Mouse (Mus musculus) limb, embryonic 12.5 days (tissue): ENCODE results near the gene Foxo4. TPM values are rescaled to one million over a fixed set of nuclear protein-coding genes. Genes with fewer than 3 reads are reported as not detected.
A peak's percentile ranks its signal among the peaks of the same experiment; 100 is the strongest.

ENCODE experiments used
- ATAC-seq: fragments of 200-750 bp; cut with Nextera tagmentation; 2 replicates; pipeline ENCODE4 v1.8.0; 2017; ENCODE audit warnings: low read depth, moderate TSS enrichment; ENCODE audit not compliant: insufficient number of reproducible peaks, insufficient read depth, low FRiP score, low TSS enrichment
- H3K27ac ChIP-seq: fragments of 300-500 bp; sonication (generic); 2 replicates; pipeline ENCODE4 v1.5.1; 2016; ENCODE audit warnings: mild to moderate bottlenecking, moderate library complexity
- H3K27me3 ChIP-seq: fragments of 300-500 bp; sonication (generic); 2 replicates; pipeline ENCODE4 v1.6.1; 2016; ENCODE audit warnings: mild to moderate bottlenecking, moderate library complexity
- H3K36me3 ChIP-seq: fragments of 300-500 bp; sonication (generic); 2 replicates; pipeline ENCODE4 v1.6.1; 2016; ENCODE audit warnings: mild to moderate bottlenecking, moderate library complexity
- H3K4me1 ChIP-seq: fragments of 300-500 bp; sonication (generic); replicated peaks from 2 replicates; pipeline ENCODE4 v1.6.1; 2016
- H3K4me2 ChIP-seq: fragments of 300-500 bp; sonication (generic); 2 replicates; pipeline ENCODE4 v1.6.1; 2016; ENCODE audit warnings: mild to moderate bottlenecking, moderate library complexity
- H3K4me3 ChIP-seq: fragments of 300-500 bp; sonication (generic); replicated peaks from 2 replicates; pipeline ENCODE4 v1.5.1; 2016; ENCODE audit warnings: mild to moderate bottlenecking
- H3K9ac ChIP-seq: fragments of 300-500 bp; sonication (generic); replicated peaks from 2 replicates; pipeline ENCODE4 v1.6.1; 2016; ENCODE audit warnings: mild to moderate bottlenecking, moderate library complexity
- H3K9me3 ChIP-seq: fragments of 300-500 bp; sonication (generic); 2 replicates; pipeline ENCODE4 v1.6.1; 2016; ENCODE audit warnings: mild to moderate bottlenecking, moderate library complexity
- WGBS: fragments of 180-500 bp; shearing (Covaris S2); methylation state at CpG from one replicate; pipeline ENCODE4 v1.1.7; 2016; 5-methylcytosine and 5-hydroxymethylcytosine counted together
- polyA plus RNA-seq: library from polyadenylated mRNA; unstranded; fragments of >200 nt; fragmentation: Nextera tagmentation; extraction: Ambion mirVana; gene quantifications from 2 replicates; pipeline ENCODE4 v1.2.1, GENCODE M21; 2016

Gene Foxo4
- polyA plus RNA-seq, 1 experiment from 2014 or later, result 6.5 TPM

DNA sequence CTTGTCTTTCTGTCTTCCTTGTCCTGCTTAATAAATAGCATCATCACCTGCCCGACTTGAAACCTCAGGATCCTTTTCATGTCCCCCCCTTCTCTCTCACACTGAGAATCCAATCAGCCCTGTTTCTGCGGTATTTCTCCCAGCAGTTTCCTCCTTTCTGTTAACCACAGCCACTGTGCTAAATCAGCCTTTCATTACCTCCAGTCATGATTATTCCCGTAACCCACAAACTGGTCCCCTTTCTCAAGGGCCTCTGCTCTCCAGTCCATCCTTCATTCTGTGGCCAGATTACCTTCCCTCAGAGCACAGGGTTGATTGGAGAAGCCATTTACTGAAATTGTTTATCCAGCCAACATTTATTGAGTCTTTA is 14.4 kb downstream of the Foxo4 start, which contains the start of gene Gm20489:
TSS of gene Gm20489 (minus strand) at position 269 of the 370 bp plus-strand sequence.
- Histone ChIP-seq H3K9ac (no peak within 1 kb of the TSS), H3K4me2 (no peak within 1 kb of the TSS), H3K27ac (no peak within 1 kb of the TSS), H3K9me3 (no peaks in the 10 kb centered on the region), H3K4me1 (peaks cover 7% of the 10 kb centered on the region; the same call in 1 of the 2 replicates), H3K27me3 (peaks cover 32% of the 10 kb centered on the region), H3K36me3 (no peaks in the 10 kb centered on the region), H3K4me3 (no peak within 1 kb of the TSS)
- WGBS, result 42% methylated on average over 3 of the region's 3 CpGs
- ATAC-seq, result no peak

DNA sequence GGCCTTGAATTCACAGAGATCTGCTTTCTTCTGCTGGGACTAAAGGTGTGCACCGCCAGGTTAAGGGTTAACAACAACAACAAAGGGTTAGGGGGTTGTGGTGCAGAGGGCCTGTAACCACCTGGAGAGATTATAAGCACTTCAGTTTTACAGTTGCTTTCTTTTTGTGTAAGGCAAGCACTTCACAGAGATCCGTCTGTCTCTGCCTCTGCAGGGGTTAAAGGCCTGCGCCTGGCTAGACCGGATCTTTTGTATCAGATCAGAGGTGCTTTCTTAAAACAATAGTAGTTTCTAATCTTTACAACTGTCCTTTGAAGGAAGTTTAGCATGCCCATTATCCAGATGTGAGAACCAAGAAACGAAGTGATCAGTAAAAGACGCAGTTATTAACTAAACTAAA is 19.1 kb downstream of the Foxo4 start:
- Histone ChIP-seq H3K9me3 (no peaks in the 10 kb centered on the region), H3K9ac (peak overlapping the region; percentile 64; the same call in 1 of the 2 replicates), H3K27me3 (peaks cover 31% of the 10 kb centered on the region), H3K4me2 (peak overlapping the region; percentile 47), H3K27ac (peak overlapping the region; percentile 66; the same call in 1 of the 2 replicates), H3K36me3 (peaks cover 26% of the 10 kb centered on the region), H3K4me3 (peak overlapping the region; percentile 55), H3K4me1 (peaks cover 1% of the 10 kb centered on the region; the same call in 1 of the 2 replicates)
- ATAC-seq, result no peak; the same call in 1 of the 2 replicates
- WGBS, result 23% methylated on average over 6 of the region's 6 CpGs

DNA sequence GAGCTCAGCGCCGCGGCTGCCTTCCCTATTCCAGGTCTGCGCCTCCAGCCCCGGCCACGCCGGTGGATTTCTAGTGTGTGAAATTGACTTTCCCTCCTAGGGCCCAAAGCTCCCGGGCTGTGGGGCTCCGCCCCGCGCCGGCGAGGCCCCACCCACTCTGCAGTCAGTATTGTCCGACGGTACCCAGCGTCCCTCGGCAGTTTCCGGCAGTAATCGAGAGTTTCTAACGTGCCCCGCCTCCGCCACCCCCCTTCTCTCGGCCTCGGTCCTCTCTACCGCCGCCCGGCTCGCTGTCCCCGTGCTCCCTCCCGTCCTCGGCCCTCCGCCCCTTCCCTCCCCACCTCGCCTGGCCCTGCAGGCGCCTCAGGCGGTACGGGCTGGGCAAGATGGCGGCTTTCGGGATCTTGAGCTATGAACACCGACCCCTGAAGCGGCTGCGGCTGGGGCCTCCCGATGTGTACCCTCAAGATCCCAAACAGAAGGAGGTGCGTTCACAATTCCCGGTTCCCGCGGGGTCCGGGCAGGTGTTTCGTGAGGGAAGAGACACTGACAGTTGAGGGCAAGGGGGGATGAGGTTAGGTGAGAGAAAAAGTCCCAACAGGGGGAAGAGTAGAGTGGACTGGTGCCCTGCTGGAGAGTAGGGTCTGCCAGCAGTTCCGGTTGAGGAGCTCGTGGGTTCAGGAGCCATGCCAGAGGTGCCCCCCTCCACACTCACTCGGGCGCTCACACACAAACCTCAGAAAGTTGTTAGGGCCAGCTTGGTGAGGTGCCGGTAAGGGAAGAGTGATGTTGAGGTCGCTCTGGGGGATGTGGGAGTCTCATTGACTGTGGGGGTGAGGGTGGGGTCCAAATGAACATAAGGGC is 19.8 kb downstream of the Foxo4 start, which contains the start of gene Med12:
TSS of gene Med12 (plus strand) at position 156 of the 864 bp plus-strand sequence.
- Histone ChIP-seq H3K4me3 (peak within 1 kb of the TSS; percentile 55), H3K9ac (peak within 1 kb of the TSS; percentile 64), H3K27me3 (peaks cover 27% of the 10 kb centered on the region), H3K9me3 (no peaks in the 10 kb centered on the region), H3K36me3 (peaks cover 33% of the 10 kb centered on the region), H3K27ac (peak within 1 kb of the TSS; percentile 84), H3K4me2 (peak within 1 kb of the TSS; percentile 58), H3K4me1 (no peaks in the 10 kb centered on the region)
- WGBS, result 20% methylated on average over 50 of the region's 54 CpGs
- peak; percentile 95 for ATAC-seq

DNA sequence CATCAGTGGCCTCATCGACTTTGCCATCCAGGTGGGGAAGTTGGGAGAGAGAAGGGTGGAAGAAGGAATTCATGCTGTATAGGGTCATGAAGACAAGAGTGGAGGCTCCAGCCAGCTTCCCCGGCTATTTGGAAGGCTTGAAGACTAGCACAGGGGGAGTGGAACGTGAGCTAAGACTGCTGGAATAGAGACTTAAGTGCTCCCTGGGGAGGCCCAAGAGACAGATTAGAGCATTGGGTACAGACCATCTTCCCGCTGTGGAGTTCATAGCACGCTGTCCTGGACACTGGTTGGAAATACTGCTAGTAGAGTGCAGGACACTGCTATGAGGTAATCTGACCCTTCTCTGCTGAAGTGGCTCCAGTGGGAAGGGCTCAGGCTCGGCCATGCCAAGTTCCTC is 28.5 kb downstream of the Foxo4 start:
- no peak overlapping the region for H3K4me3 ChIP-seq
- H3K9me3 ChIP-seq, result no peaks in the 10 kb centered on the region
- no peak overlapping the region for H3K4me2 ChIP-seq
- no peaks in the 10 kb centered on the region for H3K4me1 ChIP-seq
- ATAC-seq, result no peak
- H3K27me3 ChIP-seq, result peaks cover 20% of the 10 kb centered on the region; the same call in 1 of the 2 replicates
- no peak overlapping the region for H3K9ac ChIP-seq
- 79% methylated on average over 6 of the region's 6 CpGs for WGBS
- H3K27ac ChIP-seq, result no peak overlapping the region
- H3K36me3 ChIP-seq, result peaks cover 87% of the 10 kb centered on the region

DNA sequence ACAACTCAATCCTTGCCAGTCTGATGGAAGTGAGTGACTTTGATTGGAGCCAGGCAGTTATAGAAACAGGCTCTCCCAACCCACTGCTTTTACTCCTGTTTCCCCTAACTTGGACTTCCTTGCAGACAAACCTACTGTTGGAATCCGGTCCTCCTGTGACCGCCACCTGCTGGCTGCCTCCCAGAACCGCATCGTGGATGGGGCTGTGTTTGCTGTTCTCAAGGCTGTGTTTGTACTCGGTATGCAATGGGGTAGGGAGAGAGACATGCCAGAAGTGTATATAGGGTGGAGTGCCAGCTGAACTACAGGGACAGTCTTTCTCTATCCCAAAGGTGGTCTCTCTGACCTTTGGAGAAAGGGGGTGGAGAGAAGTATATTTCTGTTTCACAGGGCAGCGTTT is 31.2 kb downstream of the Foxo4 start:
- Histone ChIP-seq H3K9me3 (no peaks in the 10 kb centered on the region), H3K36me3 (peaks cover 91% of the 10 kb centered on the region), H3K27ac (no peak overlapping the region), H3K27me3 (peaks cover 30% of the 10 kb centered on the region), H3K4me2 (no peak overlapping the region), H3K4me1 (no peaks in the 10 kb centered on the region), H3K9ac (no peak overlapping the region), H3K4me3 (no peak overlapping the region)
- no peak for ATAC-seq
- WGBS, result 26% methylated on average over 6 of the region's 6 CpGs

DNA sequence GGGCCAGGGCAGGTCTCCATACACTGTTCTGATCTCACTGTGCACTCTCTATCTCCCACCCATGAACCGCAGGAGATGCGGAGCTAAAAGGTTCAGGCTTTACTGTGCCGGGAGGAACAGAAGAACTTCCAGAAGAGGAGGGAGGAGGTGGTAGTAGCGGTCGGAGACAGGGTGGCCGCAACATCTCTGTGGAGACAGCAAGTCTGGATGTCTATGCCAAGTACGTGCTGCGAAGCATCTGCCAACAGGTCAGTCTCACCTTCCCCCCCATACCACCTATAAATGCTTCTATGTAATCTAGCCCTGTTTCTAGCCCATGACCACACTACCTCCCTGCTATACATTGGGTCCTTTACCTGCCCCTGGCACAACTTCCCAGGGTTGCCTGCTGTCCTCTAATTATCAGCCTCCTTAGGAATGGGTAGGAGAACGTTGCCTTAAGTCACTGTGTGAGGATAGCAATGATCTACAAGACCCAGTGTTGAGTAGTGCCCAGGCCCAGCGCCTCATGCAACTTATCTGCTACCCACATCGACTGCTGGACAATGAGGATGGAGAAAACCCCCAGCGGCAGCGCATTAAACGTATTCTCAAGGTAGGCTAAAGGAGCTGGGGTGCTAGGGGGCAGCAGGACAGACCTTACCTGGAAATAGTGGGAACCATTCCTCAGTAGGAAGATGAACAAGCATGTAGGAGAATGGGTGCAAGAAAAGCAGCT is 31.8 kb downstream of the Foxo4 start:
- Histone ChIP-seq H3K36me3 (peaks cover 91% of the 10 kb centered on the region), H3K27me3 (peaks cover 33% of the 10 kb centered on the region)

DNA sequence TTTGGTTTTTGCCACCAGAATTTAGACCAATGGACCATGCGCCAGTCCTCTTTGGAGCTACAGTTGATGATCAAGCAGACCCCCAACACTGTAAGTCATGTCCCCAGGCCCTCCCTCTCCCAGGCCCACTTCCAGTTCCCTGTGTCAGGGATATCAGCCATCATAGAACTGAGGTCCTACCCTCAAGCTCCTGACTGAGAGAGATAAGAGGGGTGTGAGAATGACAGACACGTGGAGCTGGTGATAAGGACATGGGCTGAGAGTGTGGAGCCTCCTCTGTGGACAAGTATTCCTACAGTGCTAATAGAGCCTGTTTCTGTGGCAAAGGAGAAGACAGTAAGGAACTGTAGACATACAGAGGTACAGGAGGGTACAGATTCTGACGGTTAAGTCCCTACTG is 33.2 kb downstream of the Foxo4 start:
- 90% methylated on average over 3 of the region's 3 CpGs for WGBS
- no peak for ATAC-seq
- peaks cover 88% of the 10 kb centered on the region for H3K36me3 ChIP-seq
- H3K4me2 ChIP-seq, result no peak overlapping the region
- no peaks in the 10 kb centered on the region for H3K9me3 ChIP-seq
- H3K4me3 ChIP-seq, result no peak overlapping the region
- H3K4me1 ChIP-seq, result no peaks in the 10 kb centered on the region
- peaks cover 46% of the 10 kb centered on the region for H3K27me3 ChIP-seq
- no peak overlapping the region for H3K9ac ChIP-seq
- no peak overlapping the region for H3K27ac ChIP-seq

More for the DNA sequence above, 31.8 kb downstream of the Foxo4 start:
- Histone ChIP-seq H3K4me1 (no peaks in the 10 kb centered on the region), H3K27ac (no peak overlapping the region), H3K4me3 (no peak overlapping the region), H3K9ac (no peak overlapping the region), H3K9me3 (no peaks in the 10 kb centered on the region), H3K4me2 (no peak overlapping the region)
- WGBS, result 92% methylated on average over 14 of the region's 14 CpGs
- no peak for ATAC-seq

DNA sequence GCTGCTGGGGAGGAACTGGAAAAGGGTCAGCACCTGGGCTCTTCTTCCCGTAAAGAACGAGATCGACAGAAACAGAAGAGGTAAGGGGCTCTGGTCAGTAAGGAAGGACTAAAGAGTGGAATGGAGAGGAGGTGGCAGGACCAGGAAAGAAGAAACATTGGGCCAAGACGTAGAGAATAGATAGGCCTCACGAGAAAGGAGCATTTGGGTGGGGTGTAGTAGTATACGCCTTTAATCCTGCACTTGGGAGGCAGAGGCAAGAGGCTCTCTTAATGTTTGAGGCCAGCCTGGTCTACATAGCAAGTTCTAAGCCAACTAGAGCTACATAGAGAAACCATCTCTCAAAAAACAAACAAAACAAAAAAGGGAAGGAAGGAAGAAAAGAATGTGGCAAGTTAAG is 34.1 kb downstream of the Foxo4 start:
- Histone ChIP-seq H3K27me3 (peaks cover 51% of the 10 kb centered on the region), H3K9ac (no peak overlapping the region), H3K4me2 (no peak overlapping the region), H3K4me3 (no peak overlapping the region), H3K36me3 (peaks cover 88% of the 10 kb centered on the region), H3K4me1 (no peaks in the 10 kb centered on the region), H3K9me3 (no peaks in the 10 kb centered on the region), H3K27ac (no peak overlapping the region)
- 91% methylated on average over 6 of the region's 6 CpGs for WGBS
- ATAC-seq, result no peak

DNA sequence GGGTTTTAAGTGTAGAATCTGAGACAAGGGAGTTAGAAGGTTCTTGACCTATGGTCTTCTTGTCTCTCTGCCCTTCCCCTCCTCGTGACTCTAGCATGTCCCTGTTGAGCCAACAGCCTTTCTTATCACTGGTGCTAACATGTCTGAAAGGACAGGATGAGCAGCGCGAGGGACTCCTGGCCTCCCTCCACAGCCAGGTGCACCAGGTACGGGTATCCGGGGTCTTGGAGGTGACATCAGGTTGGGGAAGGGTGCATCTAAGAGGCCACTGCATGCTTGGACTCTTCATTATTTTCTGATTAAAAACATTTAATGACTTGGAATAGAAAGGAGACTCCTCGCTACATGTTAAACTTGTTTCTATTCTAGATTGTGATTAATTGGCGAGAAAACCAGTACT is 34.7 kb downstream of the Foxo4 start:
- ATAC-seq, result no peak
- 92% methylated on average over 7 of the region's 7 CpGs for WGBS
- Histone ChIP-seq H3K27me3 (peaks cover 57% of the 10 kb centered on the region), H3K4me2 (no peak overlapping the region), H3K36me3 (peaks cover 90% of the 10 kb centered on the region), H3K4me1 (no peaks in the 10 kb centered on the region), H3K27ac (no peak overlapping the region), H3K9ac (no peak overlapping the region), H3K4me3 (no peak overlapping the region), H3K9me3 (no peaks in the 10 kb centered on the region)

DNA sequence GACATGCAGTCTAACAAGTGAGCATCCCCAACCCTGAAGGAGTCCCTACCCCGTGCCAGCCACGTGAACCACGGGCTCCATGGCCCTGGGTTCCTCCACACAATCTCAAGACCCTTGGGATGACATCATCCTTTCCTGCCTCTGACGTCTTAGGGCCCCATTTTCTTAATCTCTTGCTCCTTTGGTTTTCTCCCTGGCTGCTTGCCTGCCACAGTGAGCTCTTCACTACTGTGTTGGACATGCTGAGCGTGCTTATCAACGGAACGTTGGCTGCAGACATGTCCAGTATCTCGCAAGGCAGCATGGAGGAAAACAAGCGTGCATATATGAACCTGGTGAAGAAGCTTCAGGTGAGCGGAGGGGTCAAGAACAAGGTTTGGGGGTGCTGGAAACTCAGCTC is 35.8 kb downstream of the Foxo4 start:
- H3K4me2 ChIP-seq, result no peak overlapping the region
- H3K27ac ChIP-seq, result no peak overlapping the region
- no peak for ATAC-seq
- H3K9me3 ChIP-seq, result no peaks in the 10 kb centered on the region
- H3K4me1 ChIP-seq, result no peaks in the 10 kb centered on the region
- H3K36me3 ChIP-seq, result peaks cover 90% of the 10 kb centered on the region
- WGBS, result 89% methylated on average over 10 of the region's 10 CpGs
- H3K4me3 ChIP-seq, result no peak overlapping the region
- H3K9ac ChIP-seq, result no peak overlapping the region
- peaks cover 57% of the 10 kb centered on the region for H3K27me3 ChIP-seq

DNA sequence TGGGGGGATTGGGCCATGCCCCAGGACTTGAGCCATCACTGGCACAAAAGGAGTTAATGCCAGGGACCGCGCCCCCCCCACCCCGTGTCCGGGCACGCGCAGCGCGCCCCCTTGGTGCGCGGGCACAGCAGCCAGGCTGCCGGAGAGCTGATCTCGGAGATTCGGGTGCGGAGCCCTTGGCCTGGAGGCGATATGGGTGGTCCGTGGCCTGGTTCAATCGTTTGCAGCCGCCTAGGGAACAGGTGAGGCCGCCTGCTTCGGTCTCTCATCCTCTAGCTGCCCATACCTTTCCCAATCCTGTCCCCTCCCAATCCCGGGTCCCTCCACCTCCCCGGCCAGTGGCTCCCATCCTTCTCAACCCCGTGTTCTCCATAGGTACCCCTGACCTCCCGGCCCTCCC is 44.7 kb downstream of the Foxo4 start, which contains the start of gene Nlgn3:
TSS of gene Nlgn3 (plus strand) at position 114 of the 400 bp plus-strand sequence.
- Histone ChIP-seq H3K4me1 (peaks cover 22% of the 10 kb centered on the region), H3K9ac (peak within 1 kb of the TSS; percentile 50), H3K36me3 (peaks cover 35% of the 10 kb centered on the region), H3K4me3 (peak within 1 kb of the TSS; percentile 47), H3K27me3 (peaks cover 41% of the 10 kb centered on the region), H3K9me3 (no peaks in the 10 kb centered on the region), H3K4me2 (peak within 1 kb of the TSS; percentile 56), H3K27ac (peak within 1 kb of the TSS; percentile 70)
- ATAC-seq, result no peak
- WGBS, result 35% methylated on average over 14 of the region's 24 CpGs
